Mouse (Mus musculus) testis, adult 2 months (tissue): ENCODE results near the gene Efhd2.

Experiments
- CTCF ChIP-seq: fragments of 200-500 bp; IDR thresholded peaks from 2 replicates; pipeline ENCODE4 v1.5.1; 2012; ENCODE audit warnings: low read depth, mild to moderate bottlenecking, inconsistent platforms, low read length, moderate library complexity; ENCODE audit not compliant: control insufficient read depth, insufficient read depth, insufficient replicate concordance
- POLR2A ChIP-seq: fragments of 200-500 bp; IDR thresholded peaks from 2 replicates; pipeline ENCODE4 v1.6.1; 2012; ENCODE audit warnings: low read depth, mild to moderate bottlenecking, inconsistent platforms, low read length, moderate library complexity; ENCODE audit not compliant: control insufficient read depth

GRCm38 (mm10) chr4:141816267-141816666 lies 58.5 kb downstream of the Efhd2 start:
- TF ChIP-seq POLR2A (no peak), CTCF (no peak)
